Mouse (Mus musculus) neural tube, embryonic 14.5 days (tissue): ENCODE data around the gene Rasal3. TPM values are rescaled to one million over a fixed set of nuclear protein-coding genes. Genes with fewer than 3 reads are reported as not detected.
A peak's percentile ranks its signal among the peaks of the same experiment; 100 is the strongest.

ENCODE experiments used
- ATAC-seq: fragments of 200-750 bp; cut with Nextera tagmentation; 2 replicates; pipeline ENCODE4 v1.8.0; 2017; ENCODE audit warnings: low read depth, mild to moderate bottlenecking, moderate TSS enrichment, moderate library complexity
- H3K27ac ChIP-seq: fragments of 300-500 bp; sonication (generic); 2 replicates; pipeline ENCODE4 v1.5.1; 2014; ENCODE audit warnings: low read depth, mild to moderate bottlenecking, control low read depth, low read length, moderate library complexity, mixed read lengths
- H3K27me3 ChIP-seq: fragments of 300-500 bp; sonication (generic); 2 replicates; pipeline ENCODE4 v1.6.1; 2014; ENCODE audit warnings: low read length; ENCODE audit not compliant: control insufficient read depth, insufficient read depth
- H3K36me3 ChIP-seq: fragments of 300-500 bp; sonication (generic); 2 replicates; pipeline ENCODE4 v1.6.1; 2014; ENCODE audit warnings: low read length, mixed read lengths; ENCODE audit not compliant: control insufficient read depth, insufficient read depth
- H3K4me1 ChIP-seq: fragments of 300-500 bp; sonication (generic); 2 replicates; pipeline ENCODE4 v1.6.1; 2014; ENCODE audit warnings: low read length; ENCODE audit not compliant: control insufficient read depth, insufficient read depth
- H3K4me2 ChIP-seq: fragments of 300-500 bp; sonication (generic); 2 replicates; pipeline ENCODE4 v1.6.1; 2014; ENCODE audit warnings: mild to moderate bottlenecking, low read depth, low read length, control low read depth
- H3K4me3 ChIP-seq: fragments of 300-500 bp; sonication (generic); 2 replicates; pipeline ENCODE4 v1.5.1; 2014; ENCODE audit warnings: low read depth, low read length, control low read depth, mixed read lengths
- H3K9ac ChIP-seq: fragments of 300-500 bp; sonication (generic); replicated peaks from 2 replicates; pipeline ENCODE4 v1.6.1; 2014; ENCODE audit warnings: low read depth, mild to moderate bottlenecking, control low read depth, low read length, mixed read lengths
- H3K9me3 ChIP-seq: fragments of 300-500 bp; sonication (generic); 2 replicates; pipeline ENCODE4 v1.6.1; 2016; ENCODE audit warnings: low read length; ENCODE audit not compliant: control insufficient read depth
- WGBS: fragments of 180-500 bp; shearing (Covaris S2); extraction: QIAGEN DNeasy Blood & Tissue Kit; methylation state at CpG from one replicate; pipeline ENCODE4 v1.1.7; 2014; 5-methylcytosine and 5-hydroxymethylcytosine counted together
- polyA plus RNA-seq: library from polyadenylated mRNA; unstranded; fragments of >200 nt; fragmentation: Nextera tagmentation; extraction: Ambion mirVana; gene quantifications from 2 replicates; pipeline ENCODE4 v1.2.1, GENCODE M21; 2014

The Rasal3 gene
- polyA plus RNA-seq, 1 experiment from 2014 or later = 0.42 TPM

GRCm38 (mm10) chr17:32355031-32355430 lies 48.4 kb downstream of the Rasal3 start:
- H3K4me2 ChIP-seq = no peak overlapping the region
- H3K4me1 ChIP-seq = 0 out of 2 replicates have a peak, but pooled peaks cover 5% of the 10 kb centered on the region
- peak overlapping the region; percentile 50; the same call in 1 of the 2 replicates for H3K27ac ChIP-seq
- H3K27me3 ChIP-seq = no peaks in the 10 kb centered on the region
- H3K4me3 ChIP-seq = no peak overlapping the region
- 92% methylated on average over 6 of the region's 6 CpGs for WGBS
- ATAC-seq = no peak
- no peak overlapping the region for H3K9ac ChIP-seq
- no peaks in the 10 kb centered on the region for H3K9me3 ChIP-seq
- peaks cover 55% of the 10 kb centered on the region for H3K36me3 ChIP-seq

DNA sequence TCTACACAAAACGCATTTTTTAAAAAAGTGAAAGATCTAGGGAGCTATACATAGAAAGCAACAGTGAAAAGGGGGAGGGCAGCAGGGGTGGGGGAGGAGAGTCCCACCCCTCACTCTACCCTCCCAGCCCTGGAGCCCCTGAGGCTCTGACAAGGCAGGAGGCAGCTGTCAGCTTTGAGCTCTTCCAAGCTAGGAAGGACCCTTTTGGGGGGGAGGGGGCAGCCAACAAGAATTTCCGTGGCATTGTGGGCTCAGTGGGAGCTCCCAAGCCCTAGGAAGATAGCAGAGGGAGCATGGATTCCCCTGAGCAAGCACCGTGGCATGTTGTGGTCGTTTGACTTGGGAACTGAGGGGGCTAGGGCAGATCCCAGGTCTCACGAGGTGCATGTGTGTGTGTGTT lies 49.2 kb downstream of the Rasal3 start:
- ATAC-seq = no peak
- Histone ChIP-seq H3K36me3 (peaks cover 47% of the 10 kb centered on the region), H3K27me3 (no peaks in the 10 kb centered on the region), H3K4me3 (no peak overlapping the region), H3K9ac (no peak overlapping the region), H3K9me3 (no peaks in the 10 kb centered on the region), H3K4me1 (peaks cover 9% of the 10 kb centered on the region), H3K27ac (peak overlapping the region; percentile 50), H3K4me2 (no peak overlapping the region)
- whole genome bisulfite sequencing = 47% methylated on average over 5 of the region's 5 CpGs

- Histone ChIP-seq H3K4me2 (no peak overlapping the region), H3K9ac (no peak overlapping the region), H3K4me1 (peaks cover 13% of the 10 kb centered on the region), H3K27ac (no peak overlapping the region), H3K27me3 (no peaks in the 10 kb centered on the region), H3K36me3 (peaks cover 42% of the 10 kb centered on the region), H3K9me3 (no peaks in the 10 kb centered on the region), H3K4me3 (no peak overlapping the region)
- 56% methylated on average over 4 of the region's 4 CpGs for WGBS
- ATAC-seq = no peak
Observed at GRCm38 (mm10) chr17:32353696-32354095, 49.7 kb downstream of the Rasal3 start.

GRCm38 (mm10) chr17:32351726-32352125 lies 51.7 kb downstream of the Rasal3 start:
- H3K27ac ChIP-seq = no peak overlapping the region
- no peak for ATAC-seq
- no peaks in the 10 kb centered on the region for H3K9me3 ChIP-seq
- peaks cover 21% of the 10 kb centered on the region for H3K4me1 ChIP-seq
- no peaks in the 10 kb centered on the region for H3K27me3 ChIP-seq
- no peak overlapping the region for H3K4me3 ChIP-seq
- H3K9ac ChIP-seq = no peak overlapping the region
- peaks cover 23% of the 10 kb centered on the region for H3K36me3 ChIP-seq
- no peak overlapping the region for H3K4me2 ChIP-seq

DNA sequence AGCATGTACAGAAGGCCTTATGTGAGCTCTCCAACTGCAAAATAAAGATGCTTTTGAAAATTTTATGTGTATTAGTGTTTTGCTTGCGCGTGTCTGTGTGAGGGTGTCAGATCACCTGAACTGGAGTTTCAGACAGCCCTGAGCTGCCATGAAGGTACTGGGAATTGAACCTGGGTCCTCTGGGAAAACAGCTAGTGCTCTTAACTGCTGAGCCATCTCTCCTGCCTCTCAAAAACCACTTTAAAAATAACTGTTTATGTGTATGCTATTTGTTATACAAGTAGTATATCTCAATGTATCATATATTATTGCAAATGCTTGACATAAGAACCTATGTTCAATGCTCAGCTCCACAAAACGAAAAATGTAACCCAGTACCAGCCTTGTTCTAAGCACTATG lies 52.1 kb downstream of the Rasal3 start:
- peak overlapping the region; percentile 81; the same call in 1 of the 2 replicates for H3K4me3 ChIP-seq
- H3K9ac ChIP-seq = no peak overlapping the region
- no peak overlapping the region for H3K27ac ChIP-seq
- no peak for ATAC-seq
- H3K36me3 ChIP-seq = peaks cover 18% of the 10 kb centered on the region
- H3K9me3 ChIP-seq = no peaks in the 10 kb centered on the region
- H3K4me2 ChIP-seq = peak overlapping the region; percentile 70
- H3K4me1 ChIP-seq = peaks cover 21% of the 10 kb centered on the region
- 78% methylated on average over 3 of the region's 3 CpGs for WGBS
- H3K27me3 ChIP-seq = no peaks in the 10 kb centered on the region

DNA sequence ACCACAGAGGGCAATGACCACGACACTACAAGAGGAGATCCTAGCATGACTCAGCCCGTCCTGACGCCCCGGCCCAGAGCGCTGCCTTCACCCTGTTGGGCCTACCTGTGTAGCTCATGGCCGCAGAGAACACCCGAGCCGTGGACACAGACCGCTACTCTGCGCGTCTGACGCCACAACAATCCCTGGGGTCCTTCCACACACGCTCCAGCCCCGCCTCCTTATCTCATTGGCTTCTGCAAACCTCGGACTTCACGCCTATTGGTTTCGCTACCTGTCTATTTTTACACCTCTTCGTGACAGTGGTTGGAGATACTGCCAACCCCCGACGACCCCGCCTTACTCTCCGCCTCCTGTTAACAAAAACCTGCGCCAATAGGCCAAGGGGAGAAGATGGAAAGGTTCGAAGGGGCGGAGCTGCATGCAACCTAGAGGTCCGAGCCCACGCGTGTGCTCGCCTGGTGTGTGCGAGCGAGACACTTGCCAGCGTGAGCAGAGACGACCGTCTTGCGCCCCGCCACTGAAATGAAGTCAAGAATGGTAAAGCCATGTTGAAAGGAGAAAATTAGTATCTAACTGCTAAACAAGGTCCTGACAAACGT lies 52.9 kb downstream of the Rasal3 start, which contains the start of gene Akap8l:
TSS of gene Akap8l (minus strand) at position 226 of the 602 bp plus-strand sequence.
- no peaks in the 10 kb centered on the region for H3K9me3 ChIP-seq
- peak; percentile 97 for ATAC-seq
- H3K9ac ChIP-seq = peak within 1 kb of the TSS; percentile 85
- H3K4me3 ChIP-seq = peak within 1 kb of the TSS; percentile 81
- H3K36me3 ChIP-seq = peaks cover 11% of the 10 kb centered on the region
- H3K4me1 ChIP-seq = peaks cover 21% of the 10 kb centered on the region
- peak within 1 kb of the TSS; percentile 87 for H3K27ac ChIP-seq
- H3K4me2 ChIP-seq = peak within 1 kb of the TSS; percentile 84
- no peaks in the 10 kb centered on the region for H3K27me3 ChIP-seq
- under 1% methylated on average over 35 of the region's 37 CpGs for WGBS

DNA sequence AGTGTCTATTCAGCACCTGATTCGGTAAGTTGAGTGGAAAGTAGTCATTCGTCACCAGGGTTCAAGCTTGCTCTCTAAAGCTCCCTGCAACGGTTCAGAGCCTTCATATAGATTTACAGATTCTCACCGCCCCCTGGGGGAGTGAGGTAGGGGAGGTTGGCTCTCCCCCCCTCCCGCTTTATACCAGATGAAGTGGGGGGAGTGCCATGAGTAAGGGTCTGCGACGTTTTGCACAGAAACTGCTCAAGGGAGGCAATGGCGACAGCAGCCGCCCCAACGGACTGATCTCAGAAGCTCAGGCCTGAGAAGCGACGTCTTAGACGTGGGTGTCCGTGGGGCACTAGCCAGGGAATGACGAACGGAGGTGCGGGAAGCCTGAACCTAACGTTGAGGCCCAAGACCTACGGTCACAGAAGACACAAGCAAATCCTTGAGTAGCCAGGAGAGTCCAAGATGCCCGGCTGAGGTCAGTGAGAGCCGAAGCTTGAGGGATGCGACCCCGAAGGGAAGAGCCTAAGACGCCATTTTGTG lies 53.5 kb downstream of the Rasal3 start:
- ATAC-seq = peak; percentile 49
- no peaks in the 10 kb centered on the region for H3K27me3 ChIP-seq

GRCm38 (mm10) chr17:32349037-32349732 lies 54.2 kb downstream of the Rasal3 start:
- H3K27ac ChIP-seq = peak overlapping the region; percentile 87; the same call in 1 of the 2 replicates
- 14% methylated on average over 4 of the region's 4 CpGs for WGBS
- H3K36me3 ChIP-seq = 0 out of 2 replicates have a peak, but pooled peaks cover 5% of the 10 kb centered on the region
- H3K9me3 ChIP-seq = no peaks in the 10 kb centered on the region
- peak overlapping the region; percentile 84 for H3K4me2 ChIP-seq
- peaks cover 21% of the 10 kb centered on the region for H3K4me1 ChIP-seq
- H3K4me3 ChIP-seq = peak overlapping the region; percentile 81
- no peaks in the 10 kb centered on the region for H3K27me3 ChIP-seq
- peak overlapping the region; percentile 85 for H3K9ac ChIP-seq
- 0 out of 2 replicates have a peak, but pooled peaks have one; percentile 21 for ATAC-seq

More for the DNA sequence above, 53.5 kb downstream of the Rasal3 start:
- peak overlapping the region; percentile 87 for H3K27ac ChIP-seq
- H3K4me2 ChIP-seq = peak overlapping the region; percentile 84
- peaks cover 6% of the 10 kb centered on the region for H3K36me3 ChIP-seq
- no peaks in the 10 kb centered on the region for H3K9me3 ChIP-seq
- peak overlapping the region; percentile 81 for H3K4me3 ChIP-seq
- peaks cover 21% of the 10 kb centered on the region for H3K4me1 ChIP-seq
- peak overlapping the region; percentile 85 for H3K9ac ChIP-seq
- under 1% methylated on average over 24 of the region's 24 CpGs for WGBS

- H3K36me3 ChIP-seq = 0 out of 2 replicates have a peak, but pooled peaks cover 5% of the 10 kb centered on the region
- H3K27me3 ChIP-seq = no peaks in the 10 kb centered on the region
- no peak overlapping the region; the same call in 1 of the 2 replicates for H3K9ac ChIP-seq
- no peak overlapping the region for H3K27ac ChIP-seq
- H3K9me3 ChIP-seq = no peaks in the 10 kb centered on the region
- peak overlapping the region; percentile 81; the same call in 1 of the 2 replicates for H3K4me3 ChIP-seq
- 90% methylated on average over 2 of the region's 2 CpGs for WGBS
- peak overlapping the region; percentile 84 for H3K4me2 ChIP-seq
- ATAC-seq = no peak
- peaks cover 21% of the 10 kb centered on the region for H3K4me1 ChIP-seq
Observed at GRCm38 (mm10) chr17:32348406-32348805, 55.0 kb downstream of the Rasal3 start.
